Mouse (Mus musculus): ENCODE results near the gene Tcp10c. TPM values are rescaled to one million over a fixed set of nuclear protein-coding genes. Genes with fewer than 3 reads are reported as not detected.
"Not testable (repeated sequence)": the region's sequence is repeated elsewhere in the genome, so short reads cannot be mapped to it uniquely, and the experiment has no call there.

Gene Tcp10c
- polyA plus RNA-seq, 1 experiment from 2014 or later, result not detected

DNA sequence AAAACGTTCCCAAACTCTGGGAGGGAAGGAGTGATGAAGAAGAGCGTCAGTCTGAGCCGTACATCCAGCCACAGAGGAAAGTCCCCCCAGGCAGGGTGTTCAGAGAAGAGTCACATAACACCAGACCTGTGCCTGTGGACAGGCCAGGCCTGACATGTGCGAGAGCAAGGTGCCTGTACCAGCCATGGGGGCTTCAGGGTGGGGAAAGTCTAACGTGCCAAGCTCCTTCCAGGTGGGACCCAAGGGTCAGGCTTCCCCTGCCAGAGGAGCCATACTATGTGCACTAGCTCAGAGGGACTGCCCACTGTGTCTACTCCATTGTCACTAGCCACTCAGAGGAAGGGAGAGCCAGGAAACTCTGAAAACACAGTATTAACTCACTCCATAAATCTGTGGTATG, 71.3 kb downstream of the Tcp10c start:
- H3K36me3 ChIP-seq (replicated peaks); ATAC-seq (ENCODE audit: insufficient read depth); H3K27me3 ChIP-seq; H3K27ac ChIP-seq (replicated peaks); H3K9ac ChIP-seq; H3K4me2 ChIP-seq; H3K4me1 ChIP-seq (replicated peaks); H3K4me3 ChIP-seq (replicated peaks); H3K9me3 ChIP-seq (replicated peaks): not testable (repeated sequence)
- 64% methylated on average over 2 of the region's 5 CpGs for WGBS (ENCODE audit: insufficient replicate concordance)

DNA sequence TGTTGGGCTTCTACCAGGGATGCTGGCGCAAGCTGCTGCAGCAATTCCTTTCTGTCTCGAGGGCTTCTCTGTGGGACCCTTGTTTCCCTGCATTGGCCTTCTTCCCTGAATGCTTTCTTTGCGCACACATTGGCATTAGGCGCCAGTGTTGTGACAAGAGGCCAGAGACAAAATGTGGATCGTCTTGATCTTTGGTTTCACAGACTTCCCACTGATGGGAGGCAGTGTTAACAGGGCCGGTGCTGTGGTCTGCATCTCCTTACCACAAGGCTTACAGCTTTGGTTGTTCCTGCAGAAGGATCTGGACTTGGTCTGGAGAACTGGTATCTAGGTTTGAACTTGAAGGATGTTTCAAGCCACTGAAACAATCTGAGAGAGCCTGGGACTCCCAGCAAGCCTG, 72.1 kb downstream of the Tcp10c start:
- not testable (repeated sequence) for ATAC-seq (ENCODE audit: insufficient read depth); H3K36me3 ChIP-seq (replicated peaks); H3K9ac ChIP-seq; H3K9me3 ChIP-seq (replicated peaks); H3K4me1 ChIP-seq (replicated peaks); H3K27ac ChIP-seq (replicated peaks); H3K4me2 ChIP-seq; H3K4me3 ChIP-seq (replicated peaks); H3K27me3 ChIP-seq
- 68% methylated on average over 4 of the region's 6 CpGs for WGBS (ENCODE audit: insufficient replicate concordance)

Other genes with a start within 250 kb of the Tcp10c start
- not detected in 2 replicates for gene Unc93a, start 222.8 kb upstream of the Tcp10c start, polyA plus RNA-seq (2015; fragmentation: Nextera tagmentation; extraction: Ambion mirVana)
- not detected in 2 replicates for gene Smok2a, start 133.4 kb upstream of the Tcp10c start, polyA plus RNA-seq (2015; fragmentation: Nextera tagmentation; extraction: Ambion mirVana)
- gene Smok2b, start 124.3 kb upstream of the Tcp10c start, polyA plus RNA-seq (2015; fragmentation: Nextera tagmentation; extraction: Ambion mirVana), result not detected in 2 replicates